Mouse (Mus musculus): ENCODE results near the gene Ppp1r13b. TPM values are rescaled to one million over a fixed set of nuclear protein-coding genes. Genes with fewer than 3 reads are reported as not detected.

Ppp1r13b gene
- polyA plus RNA-seq, 2 experiments, result 2.8 to 2.9 TPM

GRCm38 (mm10) chr12:111892981-111893380, 14.9 kb downstream of the Ppp1r13b start:
- no peaks in the 10 kb centered on the region for H3K36me3 ChIP-seq (replicated peaks; ENCODE audit: control insufficient read depth, insufficient read depth, low read depth)
- 85% methylated on average over 1 of the region's 1 CpGs for WGBS (ENCODE audit: insufficient replicate concordance)

GRCm38 (mm10) chr12:111891800-111892199, 16.1 kb downstream of the Ppp1r13b start:
- H3K9me3 ChIP-seq (ENCODE audit: control insufficient read depth, low read length), result no peaks in the 10 kb centered on the region
- no peak overlapping the region for H3K4me3 ChIP-seq (ENCODE audit: insufficient read depth in 1 of 2, low read depth in 2 of 2, low read length in 2 of 2)
- no peak overlapping the region for H3K9ac ChIP-seq (replicated peaks)
- ATAC-seq (ENCODE audit: insufficient read depth) (no peak), DNase-seq (ENCODE audit: low read depth in 3 of 3, low spot score in 3 of 3) (no peak)
- H3K4me1 ChIP-seq (replicated peaks; ENCODE audit: control insufficient read depth in 2 of 2, insufficient read depth in 2 of 2, low read length in 1 of 2), result peaks cover 3 to 10% of the 10 kb centered on the region in 2 experiments
- no peak overlapping the region for H3K27ac ChIP-seq
- H3K27me3 ChIP-seq (ENCODE audit: control insufficient read depth, insufficient read depth, low read length), result no peaks in the 10 kb centered on the region
- no peak overlapping the region for H3K4me2 ChIP-seq (ENCODE audit: low read depth)
- TF ChIP-seq CTCF (IDR thresholded peaks at IDR 0.05; ENCODE audit: low read depth) (no peak), EP300 (IDR thresholded peaks at IDR 0.05; ENCODE audit: low read depth) (no peak)
- H3K36me3 ChIP-seq (replicated peaks; ENCODE audit: control insufficient read depth, insufficient read depth, low read depth), result no peaks in the 10 kb centered on the region
- WGBS (ENCODE audit: insufficient replicate concordance), result 75% methylated on average over 4 of the region's 4 CpGs

More at GRCm38 (mm10) chr12:111892981-111893380, 14.9 kb downstream of the Ppp1r13b start:
- Histone ChIP-seq H3K4me3 (ENCODE audit: insufficient read depth in 1 of 2, low read depth in 2 of 2, low read length in 2 of 2) (no peak overlapping the region), H3K4me2 (ENCODE audit: low read depth) (no peak overlapping the region), H3K9ac (replicated peaks) (no peak overlapping the region), H3K9me3 (ENCODE audit: control insufficient read depth, low read length) (no peaks in the 10 kb centered on the region), H3K27ac (no peak overlapping the region), H3K4me1 (replicated peaks; ENCODE audit: control insufficient read depth in 2 of 2, insufficient read depth in 2 of 2, low read length in 1 of 2) (peaks cover 10 to 20% of the 10 kb centered on the region in 2 experiments), H3K27me3 (ENCODE audit: control insufficient read depth, insufficient read depth, low read length) (no peaks in the 10 kb centered on the region)
- DNase-seq (ENCODE audit: low read depth in 3 of 3, low spot score in 3 of 3), result no peak
- no peak for TF ChIP-seq CTCF (IDR thresholded peaks at IDR 0.05; ENCODE audit: low read depth)
- TF ChIP-seq EP300 (IDR thresholded peaks at IDR 0.05; ENCODE audit: low read depth), result no peak
- no peak for ATAC-seq (ENCODE audit: insufficient read depth)

DNA sequence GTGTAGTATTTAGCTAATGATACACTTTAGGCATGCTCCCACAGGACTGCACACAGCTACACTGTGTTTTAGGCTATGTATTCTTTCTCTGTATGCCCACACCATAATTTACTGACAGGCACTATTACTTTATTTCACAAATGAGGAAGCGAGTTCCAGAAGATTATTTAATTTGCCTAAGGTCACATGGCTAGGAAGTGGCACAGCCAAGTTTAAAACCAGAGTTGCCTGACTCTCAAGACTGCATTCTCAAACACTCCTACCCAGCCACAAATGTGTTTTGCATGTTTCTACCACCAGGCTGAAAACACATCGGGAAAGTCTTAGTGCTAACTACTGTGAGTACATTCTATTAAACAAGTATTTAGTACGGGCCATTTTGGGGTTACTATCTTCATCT, 18.7 kb downstream of the Ppp1r13b start:
- Histone ChIP-seq H3K9me3 (ENCODE audit: control insufficient read depth, low read length) (no peaks in the 10 kb centered on the region), H3K27me3 (ENCODE audit: control insufficient read depth, insufficient read depth, low read length) (no peaks in the 10 kb centered on the region), H3K4me1 (replicated peaks; ENCODE audit: control insufficient read depth in 2 of 2, insufficient read depth in 2 of 2, low read length in 1 of 2) (peaks cover 0 to 2% of the 10 kb centered on the region in 2 experiments; a peak in 1 of 4 replicates), H3K9ac (replicated peaks) (no peak overlapping the region), H3K36me3 (replicated peaks; ENCODE audit: control insufficient read depth, insufficient read depth, low read depth) (no peaks in the 10 kb centered on the region), H3K27ac (no peak overlapping the region), H3K4me2 (ENCODE audit: low read depth) (no peak overlapping the region), H3K4me3 (ENCODE audit: insufficient read depth in 1 of 2, low read depth in 2 of 2, low read length in 2 of 2) (no peak overlapping the region)
- DNase-seq (ENCODE audit: low read depth in 3 of 3, low spot score in 3 of 3) (no peak), ATAC-seq (ENCODE audit: insufficient read depth) (no peak)
- no peak for TF ChIP-seq EP300 (IDR thresholded peaks at IDR 0.05; ENCODE audit: low read depth)
- TF ChIP-seq CTCF (IDR thresholded peaks at IDR 0.05; ENCODE audit: low read depth), result no peak
- 67% methylated on average over 3 of the region's 3 CpGs for WGBS (ENCODE audit: insufficient replicate concordance)

DNA sequence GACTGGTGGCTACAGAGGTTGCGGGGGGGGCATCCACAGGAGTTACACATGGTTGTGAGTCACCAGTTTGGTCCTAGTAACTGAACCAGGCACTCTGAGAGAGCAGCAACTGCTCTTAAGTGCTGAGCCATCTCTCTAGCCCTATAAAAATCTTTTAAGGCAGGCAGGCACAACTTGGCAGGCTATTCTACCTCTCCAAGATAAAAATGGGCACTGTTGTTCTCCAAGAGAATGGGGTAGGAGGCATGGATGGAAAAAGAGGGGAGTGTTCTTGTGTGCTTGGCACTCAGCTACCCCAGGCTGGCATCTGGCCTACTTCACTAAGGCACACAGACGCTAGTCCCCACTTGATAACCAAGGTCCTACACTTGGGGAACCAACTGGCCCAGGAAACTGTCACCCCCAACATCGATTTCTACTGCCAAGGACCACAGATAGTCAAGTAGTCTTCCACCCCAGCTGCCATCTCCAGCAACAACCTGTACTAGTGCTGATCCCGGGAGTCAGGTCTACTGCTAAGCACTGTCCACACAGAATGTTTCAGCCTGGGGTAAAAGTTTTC, 19.5 kb downstream of the Ppp1r13b start:
- H3K4me2 ChIP-seq (ENCODE audit: low read depth), result no peak overlapping the region
- no peak overlapping the region for H3K27ac ChIP-seq
- TF ChIP-seq CTCF (IDR thresholded peaks at IDR 0.05; ENCODE audit: low read depth) (no peak), EP300 (IDR thresholded peaks at IDR 0.05; ENCODE audit: low read depth) (no peak)
- WGBS (ENCODE audit: insufficient replicate concordance), result 71% methylated on average over 4 of the region's 4 CpGs
- no peak overlapping the region for H3K9ac ChIP-seq (replicated peaks)
- no peak overlapping the region for H3K4me3 ChIP-seq (ENCODE audit: insufficient read depth in 1 of 2, low read depth in 2 of 2, low read length in 2 of 2)
- ATAC-seq (ENCODE audit: insufficient read depth) (no peak), DNase-seq (ENCODE audit: low read depth in 3 of 3, low spot score in 3 of 3) (no peak)
- H3K4me1 ChIP-seq (replicated peaks; ENCODE audit: control insufficient read depth in 2 of 2, insufficient read depth in 2 of 2, low read length in 1 of 2), result no peaks in the 10 kb centered on the region
- H3K9me3 ChIP-seq (ENCODE audit: control insufficient read depth, low read length), result no peaks in the 10 kb centered on the region
- no peaks in the 10 kb centered on the region for H3K27me3 ChIP-seq (ENCODE audit: control insufficient read depth, insufficient read depth, low read length)
- H3K36me3 ChIP-seq (replicated peaks; ENCODE audit: control insufficient read depth, insufficient read depth, low read depth), result no peaks in the 10 kb centered on the region

- Histone ChIP-seq H3K9me3 (ENCODE audit: control insufficient read depth, low read length) (no peaks in the 10 kb centered on the region), H3K4me3 (ENCODE audit: insufficient read depth in 1 of 2, low read depth in 2 of 2, low read length in 2 of 2) (no peak overlapping the region), H3K4me1 (replicated peaks; ENCODE audit: control insufficient read depth in 2 of 2, insufficient read depth in 2 of 2, low read length in 1 of 2) (peaks cover 3 to 4% of the 10 kb centered on the region in 2 experiments; a peak in 2 of 4 replicates), H3K4me2 (ENCODE audit: low read depth) (no peak overlapping the region), H3K27ac (no peak overlapping the region), H3K27me3 (ENCODE audit: control insufficient read depth, insufficient read depth, low read length) (no peaks in the 10 kb centered on the region), H3K9ac (replicated peaks) (no peak overlapping the region), H3K36me3 (replicated peaks; ENCODE audit: control insufficient read depth, insufficient read depth, low read depth) (no peaks in the 10 kb centered on the region)
- WGBS (ENCODE audit: insufficient replicate concordance), result 93% methylated on average over 1 of the region's 1 CpGs
- ATAC-seq (ENCODE audit: insufficient read depth) (no peak), DNase-seq (ENCODE audit: low read depth in 3 of 3, low spot score in 3 of 3) (no peak)
- peak; percentile 19; the same call in 1 of the 2 replicates for TF ChIP-seq CTCF (IDR thresholded peaks at IDR 0.05; ENCODE audit: low read depth)
- TF ChIP-seq EP300 (IDR thresholded peaks at IDR 0.05; ENCODE audit: low read depth), result no peak
Measured at GRCm38 (mm10) chr12:111887005-111887404, 20.9 kb downstream of the Ppp1r13b start.

Data from liver, embryonic 14.5 days (tissue).